Mouse (Mus musculus): Measurements from ENCODE around the gene Mfsd7a.
A peak's percentile ranks its signal among the peaks of the same experiment; 100 is the strongest.

Mfsd7a gene

DNA sequence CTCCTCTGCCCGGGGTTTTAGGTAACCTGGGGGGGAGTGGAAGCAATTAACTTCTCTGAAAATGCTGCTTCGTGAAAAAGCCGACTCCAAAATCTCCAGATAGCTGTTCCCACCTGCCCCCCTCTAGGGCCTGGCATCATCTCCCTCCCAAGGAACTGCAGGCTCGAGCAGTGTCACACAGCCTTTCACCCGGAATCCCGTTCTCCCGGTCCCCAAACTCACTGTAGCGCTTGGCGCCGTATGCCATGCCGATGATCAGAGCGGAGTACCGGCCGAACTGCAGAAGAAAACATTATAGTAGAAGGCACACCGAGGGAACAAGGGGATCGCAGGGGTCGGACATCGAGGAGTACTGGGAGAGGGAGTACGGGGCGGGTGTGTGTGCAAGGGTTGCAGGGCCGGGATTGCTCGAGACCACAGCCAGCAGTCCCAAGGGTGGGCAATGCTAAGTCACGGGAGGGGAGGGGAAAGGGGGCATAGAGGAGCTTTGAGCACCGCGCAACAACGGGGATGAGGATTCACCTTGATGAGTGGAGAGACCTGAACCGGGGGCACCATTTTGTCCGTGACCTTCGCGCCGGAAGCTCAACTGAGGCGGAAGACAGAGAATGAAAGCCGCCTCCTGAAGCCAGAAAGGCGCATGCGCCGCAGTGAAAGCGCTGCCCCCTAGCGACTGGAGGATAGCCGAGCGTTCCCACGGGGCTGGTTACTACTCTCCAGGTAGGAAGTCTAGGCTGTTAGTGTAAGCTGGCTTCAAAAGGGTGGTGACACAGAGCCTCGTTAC lies 14.7 kb downstream of the Mfsd7a start, which contains the start of gene Atp5k:
TSS of gene Atp5k (minus strand) at position 645 of the 784 bp plus-strand sequence.
- peak; percentile 94 for DNase-seq (ENCODE audit: low spot score in 2 of 2)

DNA sequence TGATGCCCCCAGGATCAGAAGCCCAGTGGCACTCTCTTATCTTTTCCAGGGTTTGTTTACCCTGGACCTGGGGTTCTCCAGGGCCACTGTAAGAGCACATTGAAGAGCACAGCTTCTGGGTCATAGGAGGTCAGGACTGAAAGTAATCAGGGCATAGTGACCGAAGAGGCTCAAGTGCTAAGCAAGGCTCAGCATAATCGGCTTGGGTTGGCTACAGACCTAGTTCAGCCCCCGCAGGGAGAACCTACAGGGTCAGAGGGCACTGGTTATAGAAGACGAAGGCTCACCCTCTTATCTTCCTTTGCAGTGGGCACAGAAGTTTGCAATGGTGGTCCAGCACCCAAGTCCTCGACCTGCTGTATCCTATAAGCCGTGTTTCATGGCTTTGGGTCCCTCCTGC lies 17.5 kb downstream of the Mfsd7a start:
- no peak for DNase-seq (ENCODE audit: low spot score in 2 of 2)

DNA sequence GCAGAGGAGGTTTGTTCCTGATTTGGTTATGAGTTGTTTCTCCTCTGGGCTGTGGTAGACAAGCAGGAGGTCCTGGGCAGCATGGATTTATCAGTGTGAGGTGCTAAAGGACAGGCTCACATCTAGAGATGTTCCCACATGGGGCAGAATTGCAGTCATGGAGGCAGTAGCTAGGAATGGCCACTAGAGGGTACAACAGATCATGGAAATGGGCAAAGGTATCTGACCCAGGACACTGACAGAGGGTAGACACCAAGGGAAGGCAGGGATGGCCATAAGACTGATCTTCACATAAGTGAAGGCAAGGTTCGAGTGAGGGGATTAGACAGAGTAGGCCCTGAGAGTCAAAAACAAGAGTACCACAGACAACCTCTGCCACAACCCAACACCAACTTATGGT lies 21.5 kb downstream of the Mfsd7a start:
- peak in 1 of 2 experiments; percentile 34 for DNase-seq (ENCODE audit: low spot score in 2 of 2)

DNA sequence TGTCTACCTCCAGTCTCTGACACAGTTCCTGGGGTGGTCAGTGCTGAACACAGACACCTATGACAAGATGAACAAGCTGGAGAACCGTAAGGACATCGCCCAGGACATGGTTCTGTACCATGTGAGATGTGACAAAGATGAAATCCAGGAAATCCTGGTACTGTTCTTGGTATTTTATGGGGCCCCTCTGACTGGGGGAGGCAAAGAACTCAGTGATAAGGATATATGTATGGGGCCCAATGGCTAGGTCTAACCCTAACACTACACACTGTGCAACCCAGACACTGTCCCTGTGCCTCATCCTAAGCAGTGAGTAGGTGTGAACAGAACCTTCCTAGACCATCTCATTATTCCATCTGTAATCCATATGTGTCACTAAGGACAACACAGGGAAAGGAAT lies 25.3 kb downstream of the Mfsd7a start:
- DNase-seq (ENCODE audit: low spot score in 2 of 2) = no peak

DNA sequence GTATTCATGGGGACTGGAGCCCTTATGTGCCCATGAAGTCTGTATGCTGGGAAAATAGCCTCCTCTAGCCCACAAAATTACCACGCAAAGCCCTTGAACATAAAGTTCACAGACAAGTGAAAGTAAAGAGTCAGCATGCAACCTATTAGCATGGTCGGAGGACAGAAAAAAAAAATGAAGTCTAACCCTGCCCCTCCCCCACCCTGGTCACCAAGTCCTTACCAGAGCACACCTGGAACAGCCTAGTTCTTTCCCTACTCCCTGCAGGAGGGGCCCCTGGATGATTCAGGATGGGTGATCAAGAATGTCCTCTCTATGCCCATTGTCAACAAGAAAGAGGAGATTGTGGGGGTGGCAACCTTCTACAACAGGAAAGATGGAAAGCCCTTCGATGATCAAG lies 25.9 kb downstream of the Mfsd7a start:
- DNase-seq (ENCODE audit: low spot score in 2 of 2) = no peak

DNA sequence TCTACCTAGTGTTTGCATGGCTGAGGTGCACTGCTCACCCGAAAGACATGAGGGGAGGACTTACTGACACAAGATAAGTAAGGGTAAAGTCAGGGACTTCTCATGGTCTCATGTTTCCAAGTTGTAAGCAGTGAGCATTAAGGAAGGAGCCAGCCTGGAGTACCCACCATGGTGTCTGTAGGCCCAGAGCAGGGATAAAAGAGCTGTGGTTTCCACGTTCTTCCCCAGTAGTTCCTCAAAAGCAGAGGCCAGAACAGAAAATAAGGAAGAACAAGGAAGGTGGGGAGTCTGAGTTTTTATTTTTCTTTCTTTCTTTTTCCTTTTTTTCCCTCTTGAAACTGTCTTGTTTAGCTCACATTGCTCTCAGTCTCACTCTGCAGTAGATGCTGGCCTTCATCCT lies 34.0 kb downstream of the Mfsd7a start:
- DNase-seq (ENCODE audit: low spot score in 2 of 2) = no peak

DNA sequence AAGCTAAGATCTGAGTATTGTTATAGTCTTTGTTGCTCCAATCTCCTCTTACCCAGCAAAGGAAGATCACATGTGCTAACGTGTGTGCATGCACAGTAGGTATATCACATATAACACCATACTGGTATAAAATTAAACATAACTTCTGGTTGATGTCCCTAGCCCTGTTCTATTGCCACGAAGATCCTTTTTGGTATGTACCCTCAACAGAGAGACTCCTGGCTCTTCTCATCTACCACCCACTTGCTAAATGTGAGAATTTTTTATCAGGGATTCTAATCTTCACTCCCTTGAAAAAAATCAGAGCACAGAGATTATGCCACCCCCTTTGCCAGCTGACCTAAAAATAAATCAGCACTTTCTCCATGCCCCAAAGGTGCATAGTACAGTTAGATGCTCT lies 41.7 kb downstream of the Mfsd7a start:
- no peak for DNase-seq (ENCODE audit: low spot score in 2 of 2)

DNA sequence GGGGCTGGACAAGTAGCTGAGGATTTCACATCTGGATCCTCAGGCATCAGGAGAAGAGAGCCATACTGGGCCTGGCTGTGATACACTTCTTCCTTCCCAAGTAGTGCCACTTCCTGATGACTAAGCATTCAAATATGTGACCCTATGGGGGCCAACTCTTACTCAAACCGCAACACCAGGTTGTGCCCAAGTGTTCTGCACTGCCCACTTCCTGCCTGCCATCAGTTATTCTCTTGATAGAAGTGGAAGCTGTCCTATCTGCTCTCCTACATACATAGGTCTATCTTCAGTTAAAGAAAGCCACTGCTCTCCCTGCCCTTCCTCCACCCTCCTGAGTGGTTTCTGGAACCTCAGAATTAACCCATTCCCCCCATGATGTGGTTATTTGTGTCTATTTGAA lies 43.2 kb downstream of the Mfsd7a start:
- no peak for DNase-seq (ENCODE audit: low spot score in 2 of 2)

DNA sequence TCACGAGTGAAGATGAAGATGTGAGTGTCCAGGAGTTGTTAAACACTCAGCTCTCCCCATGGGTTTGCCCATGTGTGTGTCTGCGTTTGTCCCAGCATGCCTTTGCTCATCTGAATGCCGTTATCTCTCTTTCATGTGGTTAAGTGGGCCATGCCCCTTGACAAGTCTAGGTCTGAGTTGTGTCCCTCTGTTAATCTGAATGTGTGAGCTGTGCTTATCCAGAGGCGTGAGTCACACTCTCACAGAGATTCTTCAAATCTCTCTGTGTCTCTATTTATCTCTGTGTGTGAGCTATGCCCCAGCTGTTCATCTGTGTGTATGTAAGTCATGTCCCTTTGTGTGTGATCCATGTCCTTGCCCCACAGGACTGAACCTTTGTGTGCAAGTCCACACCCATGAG lies 45.2 kb downstream of the Mfsd7a start:
- DNase-seq (ENCODE audit: low spot score in 2 of 2) = no peak

Measured in frontal cortex, postnatal 25 days (tissue).